Mouse (Mus musculus) intestine, embryonic 16.5 days (tissue): ENCODE data around the gene March2. TPM values are rescaled to one million over a fixed set of nuclear protein-coding genes. Genes with fewer than 3 reads are reported as not detected.

Source experiments
- ATAC-seq: fragments of 200-750 bp; cut with Nextera tagmentation; 2 replicates; pipeline ENCODE4 v1.8.0; 2017; ENCODE audit warnings: moderate TSS enrichment, moderate library complexity
- H3K27ac ChIP-seq: fragments of 300-500 bp; sonication (generic); 2 replicates; pipeline ENCODE4 v1.5.1; 2014; ENCODE audit warnings: mild to moderate bottlenecking, low read length
- H3K27me3 ChIP-seq: fragments of 300-500 bp; sonication (generic); replicated peaks from 2 replicates; pipeline ENCODE4 v1.6.1; 2014; ENCODE audit warnings: low read length, control low read depth, mixed read lengths; ENCODE audit not compliant: control insufficient read depth, insufficient read depth
- H3K36me3 ChIP-seq: fragments of 300-500 bp; sonication (generic); 2 replicates; pipeline ENCODE4 v1.6.1; 2014; ENCODE audit warnings: low read length, control low read depth; ENCODE audit not compliant: control insufficient read depth, insufficient read depth
- H3K4me1 ChIP-seq: fragments of 300-500 bp; sonication (generic); 2 replicates; pipeline ENCODE4 v1.6.1; 2014; ENCODE audit warnings: low read length, control low read depth, mixed read lengths; ENCODE audit not compliant: control insufficient read depth, insufficient read depth
- H3K4me2 ChIP-seq: fragments of 300-500 bp; sonication (generic); 2 replicates; pipeline ENCODE4 v1.6.1; 2014; ENCODE audit warnings: low read depth, low read length, control low read depth
- H3K4me3 ChIP-seq: fragments of 300-500 bp; sonication (generic); 2 replicates; pipeline ENCODE4 v1.5.1; 2014; ENCODE audit warnings: mild to moderate bottlenecking, low read length
- H3K9ac ChIP-seq: fragments of 300-500 bp; sonication (generic); 2 replicates; pipeline ENCODE4 v1.6.1; 2014; ENCODE audit warnings: low read depth, low read length
- H3K9me3 ChIP-seq: fragments of 300-500 bp; sonication (generic); 2 replicates; pipeline ENCODE4 v1.6.1; 2016; ENCODE audit warnings: low read length, control low read depth; ENCODE audit not compliant: control insufficient read depth
- WGBS: fragments of 180-500 bp; shearing (Covaris S2); extraction: QIAGEN DNeasy Blood & Tissue Kit; methylation state at CpG from one replicate; pipeline ENCODE4 v1.1.7; 2014; 5-methylcytosine and 5-hydroxymethylcytosine counted together
- polyA plus RNA-seq: library from polyadenylated mRNA; unstranded; fragments of >200 nt; fragmentation: Nextera tagmentation; extraction: Ambion mirVana; gene quantifications from 2 replicates; pipeline ENCODE4 v1.2.1, GENCODE M21; 2015

March2 gene
- polyA plus RNA-seq, 1 experiment from 2014 or later = 54.7 TPM

DNA sequence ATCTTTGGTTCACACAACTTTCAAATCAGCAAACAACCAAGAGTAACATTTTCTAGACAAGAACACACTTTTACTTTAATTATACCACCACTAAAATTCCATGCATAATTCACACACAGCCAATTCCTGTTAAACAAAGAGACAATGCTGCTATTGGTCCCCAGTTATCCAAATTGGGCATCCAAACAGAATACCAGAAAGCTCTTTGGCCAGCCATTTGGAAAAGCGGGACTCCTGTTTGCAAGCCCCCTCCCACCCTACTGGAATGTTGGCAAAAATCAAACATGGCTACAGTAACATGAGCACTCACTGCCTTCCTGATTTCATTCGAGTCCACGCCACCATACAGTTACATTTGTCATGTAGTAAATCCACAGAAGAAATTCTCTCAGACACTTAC, 48.8 kb downstream of the March2 start:
- Histone ChIP-seq H3K4me3 (no peak overlapping the region), H3K9me3 (no peaks in the 10 kb centered on the region), H3K27ac (no peak overlapping the region), H3K4me1 (no peaks in the 10 kb centered on the region; the same call in 1 of the 2 replicates), H3K4me2 (no peak overlapping the region), H3K27me3 (no peaks in the 10 kb centered on the region), H3K36me3 (peaks cover 8% of the 10 kb centered on the region; the same call in 1 of the 2 replicates), H3K9ac (no peak overlapping the region)
- WGBS = 87% methylated on average over 3 of the region's 3 CpGs
- no peak for ATAC-seq

DNA sequence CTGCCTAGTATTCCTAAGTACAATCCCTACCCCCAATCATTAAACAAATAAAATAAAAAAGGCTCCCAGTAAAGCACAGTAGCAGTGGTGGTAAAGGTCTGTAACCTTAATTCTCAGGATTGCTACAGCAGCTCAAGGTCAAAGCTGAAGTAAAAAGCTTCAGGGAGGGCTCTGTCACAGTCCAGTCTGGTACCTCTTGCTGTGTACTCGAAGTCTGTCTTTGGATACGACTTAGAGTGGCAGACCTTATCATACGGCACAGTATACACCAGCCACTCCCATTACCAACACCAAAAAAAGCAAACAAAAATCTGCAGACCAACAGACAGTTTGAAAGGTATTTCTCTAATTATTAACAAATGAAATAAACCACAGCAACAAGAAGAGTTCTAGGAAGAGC, 51.7 kb downstream of the March2 start:
- H3K4me2 ChIP-seq = no peak overlapping the region
- no peaks in the 10 kb centered on the region for H3K27me3 ChIP-seq
- H3K9ac ChIP-seq = no peak overlapping the region
- peaks cover 8% of the 10 kb centered on the region; the same call in 1 of the 2 replicates for H3K36me3 ChIP-seq
- no peaks in the 10 kb centered on the region for H3K9me3 ChIP-seq
- H3K4me3 ChIP-seq = no peak overlapping the region
- H3K27ac ChIP-seq = no peak overlapping the region
- no peaks in the 10 kb centered on the region for H3K4me1 ChIP-seq
- WGBS = 63% methylated on average over 3 of the region's 3 CpGs
- ATAC-seq = no peak

DNA sequence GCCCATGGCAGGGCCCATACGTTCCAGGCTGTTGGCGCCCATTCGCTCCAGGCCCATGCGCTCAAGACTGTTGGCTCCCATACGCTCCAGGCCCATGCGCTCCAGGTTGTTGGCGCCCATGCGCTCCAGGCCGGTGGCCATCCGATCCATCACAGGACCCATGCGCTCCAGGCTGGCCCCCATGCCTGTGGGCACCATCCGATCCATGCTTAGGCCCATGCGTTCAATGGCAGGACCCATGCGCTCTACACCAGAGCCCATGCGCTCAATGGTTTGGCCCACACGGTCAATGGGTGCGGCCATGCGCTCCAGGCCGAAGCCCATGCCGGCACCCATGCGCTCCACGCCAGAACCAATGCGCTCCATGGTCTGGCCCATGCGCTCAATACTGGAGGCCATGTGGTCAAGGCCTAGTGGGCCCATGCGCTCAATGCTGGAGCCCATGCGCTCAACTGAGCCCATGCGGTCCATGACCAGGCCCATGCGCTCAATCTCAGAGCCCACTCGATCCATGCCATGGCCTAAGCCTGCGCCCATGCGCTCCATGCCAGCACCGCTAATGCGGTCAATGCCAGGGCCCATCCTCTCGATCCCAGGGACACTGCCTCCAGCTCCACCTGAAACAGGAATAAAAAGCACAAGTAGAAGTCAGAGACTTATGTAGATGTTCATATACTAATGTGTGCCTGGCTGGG, 68.5 kb downstream of the March2 start:
- 98% methylated on average over 34 of the region's 34 CpGs for WGBS

DNA sequence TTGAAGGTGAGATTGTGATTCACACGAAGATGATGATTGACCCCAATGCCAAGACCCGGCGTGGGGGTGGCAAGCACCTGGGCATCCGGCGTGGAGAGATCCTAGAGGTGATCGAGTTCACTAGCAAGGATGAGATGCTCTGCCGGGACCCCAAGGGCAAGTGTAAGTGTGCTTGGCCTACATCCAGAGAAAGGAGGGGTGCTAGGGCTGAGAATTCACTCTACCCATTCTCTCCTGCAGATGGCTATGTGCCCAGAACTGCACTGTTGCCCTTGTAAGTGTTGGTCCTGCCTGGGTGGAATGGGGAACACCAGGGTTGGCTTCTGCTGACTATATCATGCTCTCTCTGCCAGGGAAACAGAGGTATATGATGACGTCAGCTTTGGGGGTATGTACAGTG, 73.4 kb downstream of the March2 start:
- H3K27me3 ChIP-seq = no peaks in the 10 kb centered on the region
- no peak overlapping the region for H3K4me2 ChIP-seq
- H3K27ac ChIP-seq = no peak overlapping the region
- no peak overlapping the region for H3K9ac ChIP-seq
- peaks cover 31% of the 10 kb centered on the region for H3K36me3 ChIP-seq
- WGBS = 92% methylated on average over 8 of the region's 8 CpGs
- no peak overlapping the region for H3K4me3 ChIP-seq
- H3K4me1 ChIP-seq = no peaks in the 10 kb centered on the region
- H3K9me3 ChIP-seq = no peaks in the 10 kb centered on the region
- ATAC-seq = no peak

More for the DNA sequence above, 68.5 kb downstream of the March2 start:
- H3K27ac ChIP-seq = no peak overlapping the region
- H3K36me3 ChIP-seq = peaks cover 29% of the 10 kb centered on the region
- no peaks in the 10 kb centered on the region for H3K9me3 ChIP-seq
- H3K9ac ChIP-seq = no peak overlapping the region
- no peaks in the 10 kb centered on the region for H3K4me1 ChIP-seq
- no peak overlapping the region for H3K4me3 ChIP-seq
- ATAC-seq = peak; percentile 36; the same call in 1 of the 2 replicates
- no peaks in the 10 kb centered on the region for H3K27me3 ChIP-seq
- no peak overlapping the region for H3K4me2 ChIP-seq

DNA sequence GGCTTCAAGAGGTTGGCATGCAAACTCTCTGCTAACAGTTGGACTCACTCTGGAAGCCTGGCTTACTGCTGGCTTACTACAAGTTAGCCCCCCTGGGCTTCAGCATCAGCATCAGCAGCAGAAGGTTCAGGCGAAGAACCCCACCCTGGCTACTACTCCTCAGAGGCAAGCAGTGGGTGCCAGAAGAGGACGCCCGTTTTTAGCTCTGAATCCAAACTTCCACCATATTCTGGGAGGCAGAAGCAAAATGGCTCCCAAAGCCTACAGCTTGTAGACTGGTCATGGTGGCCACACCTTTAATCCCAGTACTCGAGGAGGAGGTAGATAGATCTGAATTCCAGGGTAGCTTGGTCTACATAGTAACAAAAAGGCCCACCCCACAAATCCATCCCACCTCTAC, 74.4 kb downstream of the March2 start:
- Histone ChIP-seq H3K36me3 (peaks cover 22% of the 10 kb centered on the region), H3K9me3 (no peaks in the 10 kb centered on the region), H3K4me1 (no peaks in the 10 kb centered on the region), H3K4me3 (no peak overlapping the region), H3K27ac (no peak overlapping the region), H3K4me2 (no peak overlapping the region), H3K27me3 (no peaks in the 10 kb centered on the region), H3K9ac (no peak overlapping the region)
- ATAC-seq = no peak
- WGBS = 92% methylated on average over 4 of the region's 4 CpGs

DNA sequence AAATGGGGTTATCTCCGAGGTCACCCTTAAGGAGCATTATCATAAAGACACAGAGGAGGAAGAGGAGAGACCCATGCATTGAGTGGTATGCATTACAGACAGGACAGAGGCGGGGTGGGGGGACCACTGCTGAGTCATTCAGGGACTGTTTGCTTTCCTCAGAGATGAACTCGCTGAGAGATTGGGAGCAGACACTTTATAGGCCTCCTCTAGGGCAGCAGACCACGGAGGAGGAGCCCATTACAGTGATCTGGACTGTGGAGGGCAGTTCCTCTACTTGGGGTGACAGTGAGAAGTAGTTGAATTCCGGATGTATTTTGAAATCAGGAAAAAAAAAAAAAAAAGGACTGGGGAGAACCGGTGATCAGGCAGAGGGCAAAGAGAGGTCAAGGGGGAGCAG, 78.7 kb downstream of the March2 start:
- Histone ChIP-seq H3K4me2 (no peak overlapping the region), H3K36me3 (0 out of 2 replicates have a peak, but pooled peaks cover 6% of the 10 kb centered on the region), H3K9ac (no peak overlapping the region), H3K27ac (no peak overlapping the region), H3K4me3 (no peak overlapping the region), H3K27me3 (no peaks in the 10 kb centered on the region), H3K4me1 (no peaks in the 10 kb centered on the region), H3K9me3 (no peaks in the 10 kb centered on the region)
- 43% methylated on average over 6 of the region's 6 CpGs for WGBS
- ATAC-seq = no peak

DNA sequence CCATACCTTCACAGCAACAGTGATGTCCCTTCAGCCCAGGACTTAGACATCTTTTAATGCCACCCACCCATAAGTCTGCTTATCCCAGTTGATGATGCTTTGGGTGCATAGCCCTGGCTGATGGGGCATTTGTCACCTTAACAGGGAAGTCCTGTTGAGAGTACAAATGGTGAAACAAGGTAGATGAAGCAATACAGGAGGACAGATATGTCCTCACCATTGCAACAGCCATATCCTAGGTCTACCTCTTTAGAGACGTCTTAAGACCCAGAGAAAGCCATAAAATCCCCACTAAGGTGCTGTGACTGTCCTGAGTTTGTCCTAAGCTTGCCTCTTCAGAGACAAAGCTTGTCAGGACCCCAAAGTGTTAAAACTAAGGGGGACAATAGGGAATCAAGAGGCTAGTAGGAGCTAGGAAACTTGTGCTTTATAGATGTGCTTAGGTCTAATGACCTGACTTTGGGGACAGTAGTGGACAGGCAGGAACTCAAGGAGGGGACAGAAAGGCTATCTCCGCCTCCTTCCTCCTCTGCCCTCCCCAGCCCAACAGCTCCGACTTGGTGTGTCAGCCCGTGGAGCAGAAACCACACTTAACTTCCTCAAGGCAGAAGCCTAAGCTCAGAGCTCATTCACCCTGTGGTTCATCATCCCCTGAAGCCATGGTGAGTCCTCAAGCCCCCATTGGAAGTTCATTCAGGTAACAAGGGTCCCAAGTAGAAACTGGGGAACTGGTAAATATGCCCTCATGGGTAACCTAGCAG, 80.8 kb downstream of the March2 start, which contains the start of gene Pram1:
TSS of gene Pram1 (plus strand) at position 541 of the 761 bp plus-strand sequence.
- H3K9ac ChIP-seq = no peak within 1 kb of the TSS
- no peak for ATAC-seq

DNA sequence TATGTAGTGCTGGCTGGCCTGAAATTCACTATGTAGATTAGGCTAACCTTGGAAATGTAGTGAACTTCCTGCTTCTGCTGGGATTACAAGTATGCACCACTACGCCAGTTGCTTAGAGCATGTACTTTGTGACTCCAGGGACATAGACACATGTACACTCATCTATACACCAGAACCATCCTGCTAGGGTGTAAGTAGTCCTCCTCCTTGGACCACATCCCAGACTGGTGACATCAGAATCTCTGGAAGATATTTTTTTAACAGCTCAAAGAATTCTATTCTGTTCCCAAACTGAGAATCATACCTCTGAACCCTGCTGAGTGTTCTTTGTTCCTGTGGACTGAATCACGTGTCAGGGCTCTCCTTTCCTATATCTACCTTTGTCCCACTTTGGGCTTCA, 81.4 kb downstream of the March2 start:
- Histone ChIP-seq H3K4me1 (no peaks in the 10 kb centered on the region), H3K4me3 (no peak overlapping the region), H3K27ac (no peak overlapping the region), H3K36me3 (peaks cover under 1% of the 10 kb centered on the region; the same call in 1 of the 2 replicates), H3K27me3 (no peaks in the 10 kb centered on the region), H3K4me2 (no peak overlapping the region), H3K9ac (no peak overlapping the region), H3K9me3 (no peaks in the 10 kb centered on the region)
- 72% methylated on average over 2 of the region's 2 CpGs for WGBS
- ATAC-seq = no peak

More for the DNA sequence above, 80.8 kb downstream of the March2 start, which contains the start of gene Pram1:
- Histone ChIP-seq H3K27me3 (no peaks in the 10 kb centered on the region), H3K4me2 (no peak within 1 kb of the TSS), H3K4me3 (no peak within 1 kb of the TSS), H3K27ac (no peak within 1 kb of the TSS), H3K36me3 (no peaks in the 10 kb centered on the region), H3K4me1 (no peaks in the 10 kb centered on the region), H3K9me3 (no peaks in the 10 kb centered on the region)
- 81% methylated on average over 4 of the region's 4 CpGs for WGBS
